Mouse (Mus musculus) MEL (cell line): ENCODE measurements around the gene Suclg2. TPM values are rescaled to one million over a fixed set of nuclear protein-coding genes. Genes with fewer than 3 reads are reported as not detected.

Experiments used
- DNase-seq: peaks from one replicate; pipeline ENCODE4 v3.0.0; 2011; ENCODE audit warnings: low read depth, low spot score
- H3K27ac ChIP-seq: 2 replicates; pipeline ENCODE4 v1.5.1; 2012; ENCODE audit warnings: low read depth, mild to moderate bottlenecking, control low read depth, low read length, moderate library complexity; ENCODE audit not compliant: control insufficient read depth
- H3K27me3 ChIP-seq, 2 experiments: fragments of 150-350 bp in 1 of 2; sonication (generic) in 1 of 2; 2 replicates each; pipeline ENCODE4 v1.6.1; 2012; ENCODE audit warnings: low read length in 2 of 2, mild to moderate bottlenecking in 2 of 2, improper control_type of control experiment in 1 of 2, moderate library complexity in 1 of 2; ENCODE audit not compliant: insufficient read depth in 2 of 2, control insufficient read depth in 1 of 2
- H3K36me3 ChIP-seq, 2 experiments: 2 replicates each; pipeline ENCODE4 v1.6.1; 2012 to 2014; ENCODE audit warnings: low read length in 2 of 2, improper control_type of control experiment in 1 of 2, inconsistent platforms in 1 of 2, mild to moderate bottlenecking in 1 of 2; ENCODE audit not compliant: insufficient read depth in 2 of 2, control insufficient read depth in 1 of 2
- H3K4me1 ChIP-seq, 2 experiments: fragments of 150-350 bp in 1 of 2; sonication (generic) in 1 of 2; 2 replicates each; pipeline ENCODE4 v1.6.1; 2012; ENCODE audit warnings: low read length in 2 of 2, improper control_type of control experiment in 1 of 2, mild to moderate bottlenecking in 1 of 2; ENCODE audit not compliant: insufficient read depth in 2 of 2, control insufficient read depth in 1 of 2
- H3K4me3 ChIP-seq, 2 experiments: fragments of 150-350 bp in 1 of 2; sonication (generic) in 1 of 2; 2 replicates each; pipeline ENCODE4 v1.5.1; 2012; ENCODE audit warnings: low read depth in 2 of 2, low read length in 2 of 2, mild to moderate bottlenecking in 2 of 2, moderate library complexity in 2 of 2, control low read depth in 1 of 2, improper control_type of control experiment in 1 of 2; ENCODE audit not compliant: control insufficient read depth in 1 of 2, insufficient read depth in 1 of 2
- H3K79me2 ChIP-seq: 2 replicates; pipeline ENCODE4 v1.6.1; 2012; ENCODE audit warnings: mild to moderate bottlenecking, low read length, moderate library complexity; ENCODE audit not compliant: control insufficient read depth, poor library complexity, insufficient read depth
- H3K9ac ChIP-seq: 2 replicates; pipeline ENCODE4 v1.6.1; 2012; ENCODE audit warnings: low read depth, mild to moderate bottlenecking, control low read depth, low read length, moderate library complexity; ENCODE audit not compliant: control insufficient read depth, poor library complexity, severe bottlenecking
- H3K9me3 ChIP-seq: fragments of 150-350 bp; sonication (generic); replicated peaks from 2 replicates; pipeline ENCODE4 v1.6.1; 2012; ENCODE audit warnings: mild to moderate bottlenecking, low read length, improper control_type of control experiment, moderate library complexity; ENCODE audit not compliant: insufficient read depth
- BHLHE40 ChIP-seq: IDR thresholded peaks from 2 replicates; pipeline ENCODE4 v1.6.1; 2012; ENCODE audit warnings: low read depth, mild to moderate bottlenecking, inconsistent platforms, low read length, improper control_type of control experiment, borderline replicate concordance
- E2F4 ChIP-seq: IDR thresholded peaks from 2 replicates; pipeline ENCODE4 v1.6.1; 2011; ENCODE audit warnings: low read depth, low read length, improper control_type of control experiment, borderline replicate concordance
- ELF1 ChIP-seq: IDR thresholded peaks from 2 replicates; pipeline ENCODE4 v1.6.1; 2014; ENCODE audit warnings: low read depth, mild to moderate bottlenecking, inconsistent platforms, low read length, improper control_type of control experiment, moderate library complexity
- EP300 ChIP-seq, 2 experiments: IDR thresholded peaks; 2 replicates each; pipeline ENCODE4 v1.6.1; 2011; ENCODE audit warnings: improper control_type of control experiment in 2 of 2, low read length in 2 of 2, low read depth in 1 of 2, mild to moderate bottlenecking in 1 of 2
- ETS1 ChIP-seq: IDR thresholded peaks from 2 replicates; pipeline ENCODE4 v1.6.1; 2012; ENCODE audit warnings: low read depth, mild to moderate bottlenecking, inconsistent platforms, low read length, improper control_type of control experiment, moderate library complexity
- GATA1 ChIP-seq: IDR thresholded peaks from 2 replicates; pipeline ENCODE4 v1.6.1; 2011; ENCODE audit warnings: low read depth, low read length, improper control_type of control experiment
- MAFK ChIP-seq: IDR thresholded peaks from 2 replicates; pipeline ENCODE4 v1.6.1; 2011; ENCODE audit warnings: low read depth, mild to moderate bottlenecking, low read length, improper control_type of control experiment, borderline replicate concordance
- MAX ChIP-seq: IDR thresholded peaks from 2 replicates; pipeline ENCODE4 v1.6.1; 2011; ENCODE audit warnings: low read length, improper control_type of control experiment
- MAZ ChIP-seq: IDR thresholded peaks from 2 replicates; pipeline ENCODE4 v1.6.1; 2012; ENCODE audit warnings: low read depth, mild to moderate bottlenecking, inconsistent platforms, low read length, improper control_type of control experiment
- MXI1 ChIP-seq: IDR thresholded peaks from 2 replicates; pipeline ENCODE4 v1.6.1; 2011; ENCODE audit warnings: mild to moderate bottlenecking, low read depth, low read length, improper control_type of control experiment
- MYB ChIP-seq: IDR thresholded peaks from 2 replicates; pipeline ENCODE4 v1.6.1; 2011; ENCODE audit warnings: mild to moderate bottlenecking, low read depth, low read length, improper control_type of control experiment
- MYC ChIP-seq: IDR thresholded peaks from 2 replicates; pipeline ENCODE4 v1.6.1; 2011; ENCODE audit warnings: low read depth, mild to moderate bottlenecking, low read length, improper control_type of control experiment, moderate library complexity
- POLR2A ChIP-seq, 2 experiments: IDR thresholded peaks; 2 replicates each; pipeline ENCODE4 v1.6.1; 2011 to 2012; ENCODE audit warnings: low read length in 2 of 2, mild to moderate bottlenecking in 2 of 2, control low read depth in 1 of 2, improper control_type of control experiment in 1 of 2, low read depth in 1 of 2, moderate library complexity in 1 of 2; ENCODE audit not compliant: control insufficient read depth in 1 of 2, insufficient read depth in 1 of 2, poor library complexity in 1 of 2
- POLR2AphosphoS2 ChIP-seq: IDR thresholded peaks from 2 replicates; pipeline ENCODE4 v1.6.1; 2011; ENCODE audit warnings: low read length, improper control_type of control experiment
- UBTF ChIP-seq: IDR thresholded peaks from 2 replicates; pipeline ENCODE4 v1.6.1; 2012; ENCODE audit warnings: low read depth, mild to moderate bottlenecking, inconsistent platforms, low read length, improper control_type of control experiment, moderate library complexity, borderline replicate concordance; ENCODE audit not compliant: insufficient read depth
- USF2 ChIP-seq, 2 experiments: IDR thresholded peaks; 2 replicates each; pipeline ENCODE4 v1.6.1; 2011 to 2012; ENCODE audit warnings: improper control_type of control experiment in 2 of 2, low read length in 2 of 2, borderline replicate concordance in 1 of 2, inconsistent platforms in 1 of 2, low read depth in 1 of 2, mild to moderate bottlenecking in 1 of 2; ENCODE audit not compliant: insufficient read depth in 1 of 2
- ZC3H11A ChIP-seq: IDR thresholded peaks from 2 replicates; pipeline ENCODE4 v1.6.1; 2012; ENCODE audit warnings: low read depth, mild to moderate bottlenecking, inconsistent platforms, low read length, improper control_type of control experiment
- ZMIZ1 ChIP-seq: IDR thresholded peaks from 2 replicates; pipeline ENCODE4 v1.6.1; 2012; ENCODE audit warnings: low read depth, mild to moderate bottlenecking, inconsistent platforms, low read length, improper control_type of control experiment, moderate library complexity
- polyA plus RNA-seq, 2 experiments: library from polyadenylated mRNA; stranded (reverse) in 1 of 2; unstranded in 1 of 2; fragments of >175 nt in 1 of 2; fragments of >200 nt in 1 of 2; gene quantifications; 2 replicates each; pipeline versions ENCODE4 v1.2.1 to v1.2.4; 2012; ENCODE audit warnings: low replicate concordance in 2 of 2, low read depth in 1 of 2; ENCODE audit not compliant: insufficient read length in 2 of 2, insufficient read depth in 1 of 2, missing spikeins in 1 of 2
- total RNA-seq: library from RNA; depleted of rRNA; stranded (reverse); fragments of 300-350 nt; gene quantifications from 2 replicates; pipeline ENCODE4 v1.2.3, GENCODE M21; 2012

Gene Suclg2
- total and polyA plus RNA-seq, 3 experiments = 40.0 to 46.5 TPM; not detected in 1

DNA sequence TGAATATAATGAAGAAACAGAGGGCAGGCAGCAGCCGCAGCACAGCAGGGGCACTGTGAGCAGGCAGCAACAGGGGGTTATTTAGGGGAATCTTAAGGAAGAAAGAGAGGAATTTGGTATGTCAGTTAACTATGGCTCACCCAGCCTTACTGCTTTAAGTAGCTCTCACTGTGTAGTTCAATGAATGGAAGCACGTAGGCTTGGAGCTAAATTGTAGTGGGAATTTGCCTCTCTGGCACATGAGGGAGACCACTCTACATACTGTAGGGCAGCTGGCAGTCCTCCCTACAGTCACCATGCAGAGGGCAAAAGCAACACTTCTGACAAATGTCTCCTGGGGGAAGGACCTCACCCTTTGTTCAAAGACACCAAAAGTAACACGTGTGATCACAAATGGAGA, 143.7 kb downstream of the Suclg2 start:
- Histone ChIP-seq H3K27ac (no peak overlapping the region), H3K27me3 (no peaks in the 10 kb centered on the region), H3K4me3 (no peak overlapping the region), H3K4me1 (no peaks in the 10 kb centered on the region), H3K79me2 (no peaks in the 10 kb centered on the region), H3K36me3 (no peaks in the 10 kb centered on the region; a peak in 2 of 4 replicates), H3K9me3 (no peaks in the 10 kb centered on the region), H3K9ac (no peak overlapping the region)
- no peak for DNase-seq
- TF ChIP-seq MAX (no peak), ZC3H11A (no peak), POLR2AphosphoS2 (no peak), POLR2A (IDR thresholded peaks at IDR 0.05; ENCODE audit: control insufficient read depth in 1 of 2, insufficient read depth in 1 of 2, low read depth in 1 of 2, low read length in 2 of 2, poor library complexity in 1 of 2) (no peak), ELF1 (no peak), ZMIZ1 (no peak), GATA1 (no peak), MAZ (no peak), EP300 (IDR thresholded peaks at IDR 0.05; ENCODE audit: low read depth in 1 of 2, low read length in 2 of 2) (no peak), MYC (no peak), BHLHE40 (no peak), MXI1 (no peak), USF2 (IDR thresholded peaks at IDR 0.05; ENCODE audit: borderline replicate concordance in 1 of 2, insufficient read depth in 1 of 2, low read depth in 1 of 2, low read length in 2 of 2) (no peak), MAFK (no peak), ETS1 (no peak), E2F4 (no peak)

DNA sequence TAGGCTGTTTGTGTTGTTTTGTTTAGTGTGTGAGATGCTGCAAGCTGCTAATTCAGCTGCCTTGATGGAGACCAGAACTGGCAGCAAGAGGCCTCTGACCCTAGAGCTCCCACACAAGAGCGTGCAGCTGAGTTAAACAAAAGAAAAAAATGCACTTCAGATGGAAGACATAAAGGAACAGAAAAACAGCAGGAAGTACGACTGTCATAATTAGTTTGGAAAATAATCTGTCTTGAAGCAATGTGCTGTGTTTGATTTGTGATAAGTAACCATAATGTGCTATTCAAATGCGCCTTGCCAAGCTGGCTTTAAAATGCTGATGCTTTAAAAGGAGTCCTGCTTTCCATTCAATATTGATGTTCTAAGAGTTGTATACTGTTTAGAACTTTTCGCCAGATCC, 144.2 kb downstream of the Suclg2 start:
- H3K9ac ChIP-seq = no peak overlapping the region
- no peaks in the 10 kb centered on the region for H3K27me3 ChIP-seq
- no peaks in the 10 kb centered on the region; a peak in 2 of 4 replicates for H3K36me3 ChIP-seq
- H3K79me2 ChIP-seq = no peaks in the 10 kb centered on the region
- DNase-seq = no peak
- no peak overlapping the region for H3K27ac ChIP-seq
- TF ChIP-seq MYB (no peak), GATA1 (0 out of 2 replicates have a peak, but pooled peaks have one; percentile 5), UBTF (no peak)
- no peaks in the 10 kb centered on the region for H3K4me1 ChIP-seq
- H3K9me3 ChIP-seq = no peaks in the 10 kb centered on the region
- H3K4me3 ChIP-seq = no peak overlapping the region
